Mouse (Mus musculus): ENCODE data around the gene Vps4b.
"Not testable (repeated sequence)": the region's sequence is repeated elsewhere in the genome, so short reads cannot be mapped to it uniquely, and the experiment has no call there.

Gene Vps4b

GRCm38 (mm10) chr1:106752013-106752412, 44.5 kb downstream of the Vps4b start:
- in situ Hi-C loops (cut with MboI): no loop called here

- in situ Hi-C loops (cut with MboI): no loop called here
Observed at GRCm38 (mm10) chr1:106750656-106751055, 45.9 kb downstream of the Vps4b start.

DNA sequence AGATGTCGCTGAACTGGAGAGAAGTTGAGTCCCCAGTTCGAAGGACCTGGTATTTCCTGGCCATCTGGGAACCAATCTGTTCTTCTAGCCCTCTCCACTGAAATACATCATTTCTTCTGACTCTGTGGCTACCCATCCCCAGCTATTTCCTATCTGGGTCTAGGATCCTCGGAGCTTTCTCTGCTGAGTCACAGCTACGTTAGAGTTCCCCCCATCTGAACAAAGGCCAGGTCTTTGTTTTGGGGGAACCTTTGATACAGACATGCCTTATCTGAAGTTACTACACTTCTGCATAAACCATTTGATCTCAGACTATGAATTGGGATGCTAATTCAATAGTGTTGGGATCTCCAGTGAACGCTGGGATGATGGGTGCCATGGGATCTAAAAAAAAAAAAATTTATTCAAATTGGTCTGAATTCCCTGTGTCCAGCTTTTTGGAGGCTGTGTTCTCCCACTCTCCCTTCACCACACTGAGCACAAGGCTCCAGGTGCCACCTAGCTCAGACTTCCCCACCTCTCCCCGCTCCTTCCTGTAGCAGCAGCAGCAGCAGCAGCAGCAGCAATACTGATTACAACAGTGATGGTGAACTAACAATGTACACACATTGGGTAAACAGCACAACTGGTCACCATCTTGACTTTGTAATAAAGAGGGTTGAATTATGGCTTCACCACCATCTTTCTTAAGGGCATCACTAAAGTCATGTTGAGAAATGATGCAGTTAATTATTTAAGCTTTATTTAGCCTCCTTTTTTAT, 47.8 kb downstream of the Vps4b start:
- in situ Hi-C loops (cut with MboI): loop anchor here (10.0 kb wide), 1 partner anchor 324 kb away; no protein-coding TSS in a partner anchor

GRCm38 (mm10) chr1:106742980-106743379, 53.5 kb downstream of the Vps4b start:
- in situ Hi-C loops (cut with MboI): loop anchor here (10.0 kb wide), 1 partner anchor 318 kb away; no protein-coding TSS in a partner anchor

DNA sequence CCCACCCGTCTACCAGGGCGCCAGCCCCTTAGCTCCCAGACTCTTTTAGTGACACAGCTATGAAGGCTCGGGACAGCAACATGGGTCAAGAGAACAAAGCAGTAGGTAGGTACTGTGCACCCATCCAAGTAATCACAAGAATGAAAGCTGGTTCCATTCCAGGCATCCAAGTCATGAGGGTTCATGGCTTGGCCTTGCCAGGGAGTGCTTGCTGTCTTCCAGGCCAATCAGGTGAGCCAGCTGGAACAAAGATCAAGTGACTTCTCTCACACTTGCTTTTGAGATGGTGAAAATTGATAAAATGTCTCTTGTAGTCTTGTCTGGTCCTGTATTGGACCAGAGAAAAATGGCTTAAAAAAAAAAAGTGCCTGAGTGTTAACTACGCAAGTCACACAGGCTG, 55.8 kb downstream of the Vps4b start:
- in situ Hi-C loops (cut with MboI): loop anchor here (10.0 kb wide), 1 partner anchor 316 kb away; no protein-coding TSS in a partner anchor

DNA sequence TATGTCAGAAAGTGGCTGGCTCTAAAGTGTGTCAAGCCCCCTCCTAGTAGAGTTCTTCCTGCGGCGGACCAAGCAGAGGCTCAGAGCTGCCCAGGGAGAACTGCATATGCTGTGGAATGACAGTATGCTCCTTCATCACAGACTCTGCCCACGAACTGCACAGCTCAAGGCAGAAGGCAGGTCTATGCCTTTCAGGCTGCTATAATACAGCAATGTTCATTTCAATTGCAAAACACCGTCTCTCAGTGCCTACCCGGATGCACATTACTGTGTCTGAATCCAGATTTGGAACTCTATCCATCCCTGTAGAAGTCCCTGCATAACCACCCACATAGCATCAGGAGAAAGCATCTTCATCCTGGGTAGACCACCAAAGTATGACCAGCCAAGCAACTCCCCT, 56.7 kb downstream of the Vps4b start:
- in situ Hi-C loops (cut with MboI): loop anchor here (10.0 kb wide), 1 partner anchor 315 kb away; no protein-coding TSS in a partner anchor

DNA sequence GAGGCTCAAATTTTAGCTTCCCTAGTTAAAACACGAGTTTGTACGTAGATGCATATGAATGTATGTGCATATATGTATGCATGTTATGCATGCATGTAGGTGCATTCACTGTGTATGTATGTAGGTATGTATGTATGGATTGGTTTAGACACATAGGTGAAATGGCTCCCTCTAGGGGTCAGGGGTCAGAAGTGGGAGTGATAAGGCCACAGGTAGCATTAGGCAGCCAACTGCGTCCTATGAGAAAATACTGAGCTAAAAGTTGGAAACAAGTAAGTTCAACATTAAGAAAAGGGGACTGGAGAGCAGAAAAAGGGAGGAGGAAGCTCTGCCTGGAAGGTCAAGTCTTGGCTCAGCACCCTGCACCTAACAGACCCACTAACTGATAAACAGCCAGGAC, 58.4 kb downstream of the Vps4b start:
- in situ Hi-C loops (cut with MboI): no loop called here

- in situ Hi-C loops (cut with MboI): no loop called here
Observed at GRCm38 (mm10) chr1:106736211-106736610, 60.3 kb downstream of the Vps4b start.

DNA sequence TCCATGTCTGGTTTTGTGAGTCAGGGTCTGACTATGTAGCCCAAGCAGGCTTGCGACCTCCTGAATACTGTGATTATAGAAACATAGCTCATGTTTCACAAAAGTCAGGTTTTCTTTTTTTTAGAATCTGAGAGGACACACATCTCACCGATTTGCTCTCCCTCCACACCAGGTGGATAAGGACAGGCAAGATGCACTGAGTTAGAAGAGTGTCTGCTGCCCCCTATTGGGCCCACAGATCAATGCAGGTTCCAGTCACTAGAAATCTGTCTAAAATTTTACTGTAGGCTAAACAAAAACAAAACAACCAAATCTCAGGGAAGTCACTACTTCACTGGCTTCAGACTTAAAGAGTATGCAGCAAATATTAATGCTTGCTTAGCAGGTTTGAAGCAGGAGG, 60.9 kb downstream of the Vps4b start:
- in situ Hi-C loops (cut with MboI): no loop called here

- in situ Hi-C loops (cut with MboI): no loop called here
Observed at GRCm38 (mm10) chr1:106722061-106722460, 74.5 kb downstream of the Vps4b start.

DNA sequence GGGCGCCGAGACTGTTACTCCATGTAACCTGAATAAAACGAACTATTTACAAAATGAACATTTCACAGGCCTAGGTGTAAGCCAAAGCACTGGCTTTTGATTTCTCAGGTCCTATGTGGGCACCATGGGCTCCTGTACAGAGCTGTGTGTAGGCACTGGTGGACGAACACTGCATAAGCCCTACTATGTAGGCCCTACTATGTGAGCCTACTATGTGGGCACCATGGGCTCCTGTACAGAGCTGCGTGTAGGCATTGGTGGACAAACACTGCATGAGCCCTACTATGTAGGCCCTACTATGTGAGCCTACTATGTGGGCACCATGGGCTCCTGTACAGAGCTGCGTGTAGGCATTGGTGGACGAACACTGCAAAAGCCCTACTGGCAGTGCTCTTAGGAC, 78.8 kb downstream of the Vps4b start:
- in situ Hi-C loops (cut with MboI): not testable (repeated sequence)

DNA sequence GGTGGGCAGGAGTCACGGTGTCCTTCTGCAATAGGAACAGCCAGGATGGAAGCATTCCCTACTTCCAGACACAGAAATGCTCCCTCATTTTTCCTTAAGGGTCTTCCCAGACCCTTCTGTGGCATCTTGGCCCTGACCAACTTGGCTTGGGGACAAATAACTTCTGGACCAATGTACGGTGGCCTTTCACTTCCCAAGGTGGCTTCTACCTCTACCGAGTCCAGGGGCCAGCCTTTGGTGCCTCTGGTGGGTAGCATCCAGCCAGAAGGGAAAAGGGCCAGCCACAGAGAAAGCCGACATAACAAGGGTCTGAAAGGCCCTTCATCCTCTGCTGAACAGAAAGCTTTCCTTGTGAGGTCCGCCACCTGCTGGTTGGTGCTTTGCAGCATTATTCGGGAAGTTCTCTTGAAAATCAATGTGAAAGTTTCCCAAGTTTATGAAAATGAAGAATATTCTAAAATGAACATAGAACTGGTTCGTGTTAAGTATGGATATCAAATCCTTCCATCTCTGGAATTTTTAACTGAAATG, 79.4 kb downstream of the Vps4b start:
- in situ Hi-C loops (cut with MboI): no loop called here

DNA sequence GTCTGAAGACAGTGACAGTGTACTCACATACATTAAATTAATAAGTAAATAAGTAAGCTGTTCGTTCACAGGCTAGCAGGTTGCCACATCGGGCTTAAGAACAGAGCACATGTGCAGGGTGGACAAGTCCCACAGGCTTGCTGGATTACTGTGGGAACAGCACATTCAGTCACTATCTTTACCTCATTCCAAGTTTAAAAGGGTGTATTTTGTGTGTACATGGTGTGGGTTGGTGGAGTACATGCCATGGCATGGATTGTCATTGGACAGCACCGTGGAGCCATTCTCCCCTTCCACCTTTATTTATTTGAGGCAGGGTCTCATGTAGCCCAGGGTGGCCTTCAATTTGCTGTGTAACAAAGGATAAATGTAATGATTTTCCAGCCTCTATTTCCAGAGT, 80.4 kb downstream of the Vps4b start:
- in situ Hi-C loops (cut with MboI): no loop called here

GRCm38 (mm10) chr1:106715111-106716083, 81.1 kb downstream of the Vps4b start:
- in situ Hi-C loops (cut with MboI): no loop called here

GRCm38 (mm10) chr1:106714530-106714981, 82.0 kb downstream of the Vps4b start:
- in situ Hi-C loops (cut with MboI): loop anchor here (5.0 kb wide), 1 partner anchor 167 kb away; no protein-coding TSS in a partner anchor

Measured in mature B cell (primary cell).